Mouse (Mus musculus): ENCODE measurements around the gene Tnfrsf4. TPM values are rescaled to one million over a fixed set of nuclear protein-coding genes. Genes with fewer than 3 reads are reported as not detected.

The Tnfrsf4 gene
- total RNA-seq, 1 experiment from 2014 or later: 0.56 TPM

- DNase-seq: no peak
Observed at GRCm38 (mm10) chr4:156028580-156028979, 14.9 kb downstream of the Tnfrsf4 start.

- peak; percentile 38 for DNase-seq
Observed at GRCm38 (mm10) chr4:156030651-156031118, 17.0 kb downstream of the Tnfrsf4 start.

DNA sequence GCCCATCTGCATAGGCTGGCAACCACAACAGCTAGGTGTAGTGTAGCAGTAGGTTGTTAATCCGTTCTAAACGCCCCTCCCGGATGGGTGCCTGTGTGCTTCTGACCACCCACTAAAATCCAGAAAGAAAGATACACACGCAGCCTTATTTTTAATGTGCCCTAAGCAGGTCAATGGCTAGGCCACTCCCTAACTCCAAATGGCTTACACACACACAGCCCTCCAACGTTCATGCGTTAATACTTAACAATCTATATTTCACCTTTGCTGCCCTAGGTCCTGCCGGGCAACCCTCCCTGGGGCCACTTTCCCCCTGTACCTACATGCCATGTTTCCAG, 17.6 kb downstream of the Tnfrsf4 start:
- DNase-seq: no peak

- DNase-seq: peak; percentile 90
Observed at GRCm38 (mm10) chr4:156031593-156032391, 18.1 kb downstream of the Tnfrsf4 start.

DNA sequence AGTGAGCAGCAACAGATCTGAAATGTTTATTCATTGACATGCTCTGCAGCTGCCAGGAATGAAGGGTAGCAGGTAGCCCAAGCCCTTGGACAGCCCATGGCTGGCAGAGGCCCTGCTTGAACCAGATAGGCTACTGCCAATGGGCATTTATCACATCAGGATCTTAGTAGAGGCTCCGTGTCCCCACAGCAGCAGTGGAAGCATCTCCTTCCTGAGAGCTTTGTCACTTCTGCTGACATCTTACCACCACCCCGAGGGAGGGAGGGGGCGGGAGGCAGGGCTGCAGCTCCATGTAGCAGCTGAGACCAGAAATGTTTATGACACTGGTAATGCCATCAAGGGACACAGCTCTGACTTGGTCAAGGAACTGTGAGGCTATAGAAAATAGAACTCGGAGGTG, 19.2 kb downstream of the Tnfrsf4 start:
- DNase-seq: no peak

- DNase-seq: peak; percentile 75
Observed at GRCm38 (mm10) chr4:156033476-156034119, 20.0 kb downstream of the Tnfrsf4 start.

GRCm38 (mm10) chr4:156034301-156034700, 20.7 kb downstream of the Tnfrsf4 start:
- no peak for DNase-seq

DNA sequence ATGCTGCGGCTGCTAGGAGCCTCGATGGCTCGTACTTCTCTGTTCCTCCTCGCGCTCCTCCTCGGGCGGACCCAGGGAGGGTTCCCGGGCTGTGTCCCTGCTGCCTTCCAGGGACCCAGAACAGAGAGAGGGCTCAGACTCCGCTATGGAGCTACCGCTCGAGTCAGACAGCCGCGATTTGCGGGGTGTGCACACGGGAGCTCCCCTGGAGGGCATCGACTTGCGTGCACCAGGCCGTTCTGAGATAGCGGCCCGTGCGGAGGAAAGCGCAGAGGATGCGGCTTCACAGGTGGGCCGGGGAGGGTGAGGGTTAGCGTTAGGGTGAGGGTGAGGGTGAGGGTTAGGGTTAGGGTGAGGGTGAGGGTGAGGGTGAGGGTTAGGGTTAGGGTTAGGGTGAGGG, 21.3 kb downstream of the Tnfrsf4 start:
- no peak for DNase-seq

GRCm38 (mm10) chr4:156044754-156045153, 31.1 kb downstream of the Tnfrsf4 start:
- DNase-seq: peak; percentile 35

- no peak for DNase-seq
Observed at GRCm38 (mm10) chr4:156049779-156050178, 36.1 kb downstream of the Tnfrsf4 start.

- peak; percentile 80 for DNase-seq
Observed at GRCm38 (mm10) chr4:156050391-156050980, 36.8 kb downstream of the Tnfrsf4 start.

DNA sequence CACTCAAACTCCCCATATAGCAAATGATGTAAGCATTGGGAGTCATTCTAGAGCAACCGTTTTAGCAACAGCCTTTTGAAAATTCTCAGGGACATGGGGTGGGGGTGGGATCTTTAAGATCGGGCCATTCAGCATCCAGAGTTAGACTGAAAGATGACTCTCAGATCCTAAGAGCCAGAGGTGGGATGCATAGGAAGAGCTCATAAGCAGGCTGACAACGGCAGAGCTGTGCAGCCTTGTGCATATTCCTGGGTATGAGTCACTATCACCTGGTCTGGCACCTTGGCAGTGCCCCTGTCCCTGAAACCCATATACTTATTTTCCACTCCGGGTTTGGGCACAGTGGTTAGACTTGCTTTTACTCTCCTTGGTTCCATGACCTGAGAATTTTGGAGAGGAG, 39.5 kb downstream of the Tnfrsf4 start:
- no peak for DNase-seq

DNA sequence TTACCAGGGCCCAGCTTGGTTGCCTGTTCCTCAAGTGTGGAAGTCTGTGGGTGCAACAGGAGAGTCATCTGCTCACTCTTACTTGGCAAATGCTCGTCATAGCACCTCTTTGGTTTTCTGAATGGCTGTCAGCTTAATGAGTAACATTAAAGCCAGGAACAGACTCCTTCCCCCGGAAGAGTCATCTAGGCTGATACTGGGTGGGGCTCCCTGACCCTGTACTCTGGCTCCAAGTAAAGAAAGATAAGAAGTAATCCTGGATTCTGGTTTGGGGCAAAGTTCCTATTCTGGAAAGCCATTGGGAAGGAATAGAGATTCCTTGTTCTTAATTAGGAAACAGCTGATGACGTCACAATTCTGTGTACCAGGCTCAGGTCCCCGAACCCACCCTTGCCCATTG, 40.5 kb downstream of the Tnfrsf4 start:
- no peak for DNase-seq

DNA sequence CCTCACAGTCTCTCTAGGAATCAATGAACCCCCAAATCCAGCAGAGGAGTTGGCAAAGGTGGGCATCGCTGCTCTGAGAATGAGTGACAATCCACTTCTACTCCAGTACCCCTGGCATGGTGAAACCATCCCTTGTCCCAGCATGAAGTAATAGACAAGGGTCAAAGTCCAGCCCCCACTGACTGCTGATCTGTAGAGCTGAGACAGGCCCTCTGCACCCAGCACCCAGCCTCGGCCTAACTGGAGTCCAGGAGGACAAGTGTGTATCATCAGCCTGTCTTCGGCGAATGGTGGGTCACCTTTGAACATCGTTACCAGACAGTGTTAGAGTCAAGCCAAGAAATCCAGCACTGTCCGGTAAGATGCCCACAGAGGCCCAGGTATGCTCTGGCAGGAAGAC, 41.0 kb downstream of the Tnfrsf4 start:
- no peak for DNase-seq

DNA sequence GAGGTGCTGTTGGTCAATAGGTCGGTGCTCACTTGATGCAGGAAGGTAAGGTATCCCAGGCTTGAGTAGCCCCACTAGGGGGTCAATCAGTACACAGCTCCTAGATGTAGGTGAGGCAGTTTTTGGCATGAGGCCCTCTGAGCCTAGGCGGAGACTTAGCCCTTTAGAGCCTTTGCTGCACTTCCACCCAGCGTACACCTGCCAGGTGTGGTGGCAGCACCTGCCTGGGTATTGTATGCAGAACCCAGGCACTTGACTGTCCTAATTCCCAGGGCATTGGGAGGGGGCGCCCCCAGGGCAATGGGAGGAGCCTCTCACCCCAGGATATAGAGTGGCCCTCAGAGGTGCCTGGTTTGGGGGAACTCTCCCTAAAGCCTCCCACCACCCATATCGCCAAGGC, 41.5 kb downstream of the Tnfrsf4 start:
- DNase-seq: no peak

DNA sequence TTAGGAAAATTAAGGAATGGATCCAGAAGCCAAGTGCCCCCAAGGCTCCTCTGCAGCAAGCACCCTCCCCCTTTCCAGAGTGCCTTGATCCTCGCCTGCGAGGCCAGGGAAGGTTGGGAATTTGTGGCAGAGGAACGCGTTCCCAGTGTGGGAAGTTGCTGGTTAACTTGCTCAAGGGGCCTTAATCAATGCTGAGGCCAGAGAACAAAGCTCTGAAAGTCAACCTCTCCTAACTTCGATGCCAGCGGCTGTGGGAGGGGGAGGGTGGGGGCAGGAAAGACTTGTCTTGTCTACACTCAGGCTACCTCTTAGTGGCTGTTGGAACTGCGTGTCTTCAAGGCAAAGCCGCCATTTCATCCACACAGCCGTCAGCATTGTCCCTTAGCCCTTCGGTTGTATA, 44.1 kb downstream of the Tnfrsf4 start:
- DNase-seq: no peak

DNA sequence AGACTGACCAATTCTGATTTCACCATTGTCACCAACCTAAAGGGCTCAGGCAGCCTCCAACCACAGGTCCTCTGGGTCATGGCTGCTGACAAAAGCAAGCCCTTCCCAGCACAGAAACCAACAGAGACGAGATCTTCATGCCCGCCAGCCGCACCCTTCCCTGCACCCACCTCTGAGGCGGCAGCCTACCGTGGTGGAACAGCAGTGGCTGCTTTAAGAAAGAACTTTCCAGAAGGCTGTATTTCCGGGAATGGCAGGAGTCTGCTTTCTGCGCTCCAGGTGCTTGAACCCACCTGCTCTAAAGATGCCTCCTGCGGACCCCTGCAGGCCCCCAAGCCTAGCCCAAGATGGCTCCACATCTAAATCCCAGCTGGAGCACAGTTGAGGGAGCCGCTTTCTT, 45.2 kb downstream of the Tnfrsf4 start:
- no peak for DNase-seq

DNA sequence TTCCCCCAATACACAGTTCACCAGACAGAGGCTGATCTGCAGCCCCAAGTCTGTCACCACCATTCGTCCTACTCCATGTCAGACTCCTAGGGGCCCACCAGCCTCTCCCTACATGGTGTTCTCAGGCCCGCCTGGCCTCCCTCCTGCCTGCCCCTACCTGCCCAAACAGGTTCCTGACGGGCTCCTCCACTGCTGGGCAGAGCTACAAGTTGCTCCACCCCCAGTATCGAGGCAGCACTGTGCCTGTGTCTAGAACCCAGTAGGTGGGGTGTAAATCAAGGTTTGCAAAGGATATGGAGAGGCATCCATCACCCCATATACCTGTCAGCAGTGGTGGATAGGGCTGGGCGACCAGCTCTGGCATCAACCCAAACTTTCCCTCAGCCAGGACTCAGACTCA, 45.6 kb downstream of the Tnfrsf4 start, which contains the start of gene Ttll10:
Gene Ttll10, minus strand, starts transcription at position 154 of the 400 bp plus-strand sequence.
- DNase-seq: no peak

GRCm38 (mm10) chr4:156059713-156060112, 46.1 kb downstream of the Tnfrsf4 start:
- no peak for DNase-seq

DNA sequence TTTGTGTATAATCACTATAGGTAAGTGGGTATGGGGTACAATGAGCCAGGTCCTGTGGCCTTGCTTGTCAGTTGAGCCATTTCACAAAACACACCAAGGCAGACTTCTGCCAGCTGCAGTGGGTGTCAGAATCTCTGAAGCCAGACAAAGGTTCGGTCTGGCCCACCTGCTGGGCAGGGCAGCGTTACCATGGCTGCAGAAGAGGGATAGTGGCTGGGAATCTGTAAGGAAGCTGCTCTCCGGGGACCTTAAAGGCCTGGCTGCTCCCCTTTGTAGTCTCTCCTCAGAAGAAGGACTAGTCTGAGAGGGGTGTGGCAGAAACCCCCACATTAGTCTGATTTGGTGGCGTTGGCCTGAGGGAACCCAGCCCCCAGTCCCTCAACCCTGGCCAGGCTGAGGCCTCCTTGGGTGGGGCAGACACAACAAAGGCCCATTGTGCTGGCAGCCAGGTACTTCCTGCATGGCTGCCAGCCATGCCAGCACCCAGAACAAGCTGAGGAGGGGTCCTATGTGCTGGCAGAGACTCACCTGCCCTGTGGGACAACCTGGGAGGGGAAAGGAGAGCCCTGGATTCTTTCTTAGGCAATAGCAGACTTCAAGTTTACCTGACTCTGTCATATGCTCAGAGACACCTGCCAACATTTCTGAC, 50.3 kb downstream of the Tnfrsf4 start:
- no peak for DNase-seq

DNA sequence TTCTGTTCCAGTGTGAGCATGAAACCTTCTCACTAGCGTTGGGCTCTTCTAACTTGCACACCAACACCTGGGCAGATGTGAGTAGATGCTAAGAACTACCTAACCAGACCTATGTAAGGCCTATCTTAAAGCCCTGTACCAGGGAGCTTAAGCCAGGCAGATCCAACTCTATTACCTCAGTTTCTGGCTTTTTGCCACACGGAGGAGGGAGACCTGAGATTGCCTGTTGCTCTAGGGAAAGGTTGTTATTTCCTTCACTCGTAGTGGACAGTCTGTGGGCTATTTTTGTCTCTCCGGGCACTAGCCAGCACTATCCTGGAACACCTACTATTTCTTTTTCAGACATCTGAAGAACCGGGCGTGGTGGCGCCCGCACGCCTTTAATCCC, 50.9 kb downstream of the Tnfrsf4 start:
- no peak for DNase-seq

GRCm38 (mm10) chr4:156065156-156065894, 51.7 kb downstream of the Tnfrsf4 start:
- DNase-seq: no peak

Measured in adrenal gland, postnatal 14 days (tissue).